Mouse (Mus musculus): Measurements from ENCODE around the gene Dab1. TPM values are rescaled to one million over a fixed set of nuclear protein-coding genes. Genes with fewer than 3 reads are reported as not detected.

Dab1 gene
- total RNA-seq, 2 experiments from 2014 or later: 103 to 134 TPM

GRCm38 (mm10) chr4:103926682-103927081, 307.5 kb downstream of the Dab1 start:
- no peak for DNase-seq (ENCODE audit: low spot score in 2 of 2)
- intact Hi-C loops (cut with DNase I): no loop called here

- intact Hi-C loops (cut with DNase I): no loop called here
- no peak for DNase-seq (ENCODE audit: low spot score in 2 of 2)
Observed at GRCm38 (mm10) chr4:103929631-103930030, 310.5 kb downstream of the Dab1 start.

GRCm38 (mm10) chr4:103934364-103934763, 315.2 kb downstream of the Dab1 start:
- DNase-seq (ENCODE audit: low spot score in 2 of 2): no peak
- intact Hi-C loops (cut with DNase I): no loop called here

- intact Hi-C loops (cut with DNase I): no loop called here
- DNase-seq (ENCODE audit: low spot score in 2 of 2): no peak
Observed at GRCm38 (mm10) chr4:103948255-103948654, 329.1 kb downstream of the Dab1 start.

GRCm38 (mm10) chr4:103953652-103954220, 334.6 kb downstream of the Dab1 start:
- no peak for DNase-seq (ENCODE audit: low spot score in 2 of 2)
- intact Hi-C loops (cut with DNase I): no loop called here

GRCm38 (mm10) chr4:103961134-103962049, 342.2 kb downstream of the Dab1 start:
- intact Hi-C loops (cut with DNase I): no loop called here
- no peak for DNase-seq (ENCODE audit: low spot score in 2 of 2)

GRCm38 (mm10) chr4:103969906-103970305, 350.7 kb downstream of the Dab1 start:
- intact Hi-C loops (cut with DNase I): no loop called here
- DNase-seq (ENCODE audit: low spot score in 2 of 2): no peak

- intact Hi-C loops (cut with DNase I): no loop called here
- no peak for DNase-seq (ENCODE audit: low spot score in 2 of 2)
Observed at GRCm38 (mm10) chr4:103974536-103974935, 355.4 kb downstream of the Dab1 start.

- DNase-seq (ENCODE audit: low spot score in 2 of 2): no peak
- intact Hi-C loops (cut with DNase I): no loop called here
Observed at GRCm38 (mm10) chr4:103974946-103975345, 355.8 kb downstream of the Dab1 start.

GRCm38 (mm10) chr4:103993884-103994283, 374.7 kb downstream of the Dab1 start:
- intact Hi-C loops (cut with DNase I): no loop called here
- DNase-seq (ENCODE audit: low spot score in 2 of 2): no peak

GRCm38 (mm10) chr4:103994406-103994805, 375.2 kb downstream of the Dab1 start:
- intact Hi-C loops (cut with DNase I): no loop called here
- no peak for DNase-seq (ENCODE audit: low spot score in 2 of 2)

GRCm38 (mm10) chr4:104008406-104008805, 389.2 kb downstream of the Dab1 start:
- DNase-seq (ENCODE audit: low spot score in 2 of 2): no peak

GRCm38 (mm10) chr4:104011683-104012082, 392.5 kb downstream of the Dab1 start:
- no peak for DNase-seq (ENCODE audit: low spot score in 2 of 2)
- intact Hi-C loops (cut with DNase I): no loop called here

More at GRCm38 (mm10) chr4:104008406-104008805, 389.2 kb downstream of the Dab1 start:
- intact Hi-C loops (cut with DNase I): no loop called here

GRCm38 (mm10) chr4:104012150-104012549, 393.0 kb downstream of the Dab1 start:
- intact Hi-C loops (cut with DNase I): no loop called here
- DNase-seq (ENCODE audit: low spot score in 2 of 2): no peak

GRCm38 (mm10) chr4:104025117-104025694, 406.0 kb downstream of the Dab1 start:
- no peak for DNase-seq (ENCODE audit: low spot score in 2 of 2)
- intact Hi-C loops (cut with DNase I): no loop called here

GRCm38 (mm10) chr4:104026834-104027233, 407.7 kb downstream of the Dab1 start:
- intact Hi-C loops (cut with DNase I): no loop called here
- no peak for DNase-seq (ENCODE audit: low spot score in 2 of 2)

- intact Hi-C loops (cut with DNase I): no loop called here
- DNase-seq (ENCODE audit: low spot score in 2 of 2): no peak
Observed at GRCm38 (mm10) chr4:104027239-104027638, 408.1 kb downstream of the Dab1 start.

- intact Hi-C loops (cut with DNase I): no loop called here
Observed at GRCm38 (mm10) chr4:104036091-104036490, 416.9 kb downstream of the Dab1 start.

GRCm38 (mm10) chr4:104039588-104039987, 420.4 kb downstream of the Dab1 start:
- intact Hi-C loops (cut with DNase I): no loop called here
- no peak for DNase-seq (ENCODE audit: low spot score in 2 of 2)

More at GRCm38 (mm10) chr4:104036091-104036490, 416.9 kb downstream of the Dab1 start:
- DNase-seq (ENCODE audit: low spot score in 2 of 2): no peak

- no peak for DNase-seq (ENCODE audit: low spot score in 2 of 2)
Observed at GRCm38 (mm10) chr4:104043441-104043840, 424.3 kb downstream of the Dab1 start.

GRCm38 (mm10) chr4:104044634-104045033, 425.5 kb downstream of the Dab1 start:
- intact Hi-C loops (cut with DNase I): no loop called here
- DNase-seq (ENCODE audit: low spot score in 2 of 2): no peak

More at GRCm38 (mm10) chr4:104043441-104043840, 424.3 kb downstream of the Dab1 start:
- intact Hi-C loops (cut with DNase I): no loop called here
